Mouse (Mus musculus): ENCODE results near the gene Gm4763. TPM values are rescaled to one million over a fixed set of nuclear protein-coding genes. Genes with fewer than 3 reads are reported as not detected.
A peak's percentile ranks its signal among the peaks of the same experiment; 100 is the strongest.
"Not testable (repeated sequence)": the region's sequence is repeated elsewhere in the genome, so short reads cannot be mapped to it uniquely, and the experiment has no call there.

The Gm4763 gene
- polyA plus RNA-seq (2015; fragmentation: Nextera tagmentation; extraction: Ambion mirVana), result not detected in 2 replicates

GRCm38 (mm10) chr7:24726808-24727207 lies at the start of gene Gm4763:
Gene Gm4763 (minus strand): TSS chr7:24726908.
- H3K27me3 ChIP-seq; H3K4me2 ChIP-seq; H3K9me3 ChIP-seq; ATAC-seq (ENCODE audit: insufficient number of reproducible peaks, low FRiP score, low TSS enrichment, low read depth); H3K27ac ChIP-seq; H3K4me3 ChIP-seq; H3K36me3 ChIP-seq; H3K4me1 ChIP-seq; H3K9ac ChIP-seq: not testable (repeated sequence)
- 90% methylated on average over 11 of the region's 11 CpGs for WGBS

GRCm38 (mm10) chr7:24776145-24776544 lies 49.4 kb upstream of the Gm4763 start:
- Histone ChIP-seq H3K36me3 (no peaks in the 10 kb centered on the region), H3K4me3 (no peak overlapping the region), H3K9ac (no peak overlapping the region), H3K27me3 (no peaks in the 10 kb centered on the region), H3K4me1 (no peaks in the 10 kb centered on the region), H3K27ac (no peak overlapping the region), H3K4me2 (no peak overlapping the region), H3K9me3 (no peaks in the 10 kb centered on the region)
- 70% methylated on average over 2 of the region's 2 CpGs for WGBS
- ATAC-seq (ENCODE audit: insufficient number of reproducible peaks, low FRiP score, low TSS enrichment, low read depth), result no peak

DNA sequence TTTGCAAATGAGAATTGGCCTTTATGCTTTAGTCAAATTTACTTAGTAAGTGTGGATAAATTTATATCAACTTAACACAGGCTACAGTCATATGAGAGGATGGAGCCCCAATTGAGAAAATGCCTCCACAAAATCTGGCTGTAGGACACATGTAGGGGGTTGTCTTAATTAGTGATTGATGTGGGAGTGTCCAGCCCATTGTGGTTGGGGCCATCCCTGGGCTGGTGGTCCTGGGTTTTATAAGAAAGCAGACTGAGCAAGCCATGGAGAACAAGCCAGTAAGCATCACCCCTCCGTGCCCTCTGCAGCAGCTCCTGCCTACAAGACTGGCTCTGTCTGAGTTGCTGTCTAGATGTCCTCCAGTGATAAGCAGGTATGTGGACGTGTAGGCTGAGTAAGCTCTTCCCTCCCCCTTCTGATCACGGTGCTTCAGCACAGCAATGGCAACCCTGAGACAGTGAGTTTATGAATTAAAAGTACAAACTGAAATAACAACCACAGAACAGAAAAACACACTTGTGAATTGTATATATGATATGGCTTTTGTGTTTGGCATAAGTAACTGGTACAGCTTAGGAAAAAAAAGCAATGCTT lies 47.3 kb upstream of the Gm4763 start:
- H3K27ac ChIP-seq, result no peak overlapping the region
- H3K4me2 ChIP-seq, result no peak overlapping the region
- ATAC-seq (ENCODE audit: insufficient number of reproducible peaks, low FRiP score, low TSS enrichment, low read depth), result no peak
- H3K4me3 ChIP-seq, result no peak overlapping the region
- no peaks in the 10 kb centered on the region for H3K9me3 ChIP-seq
- 52% methylated on average over 3 of the region's 3 CpGs for WGBS
- no peaks in the 10 kb centered on the region for H3K27me3 ChIP-seq
- no peaks in the 10 kb centered on the region for H3K4me1 ChIP-seq
- H3K36me3 ChIP-seq, result no peaks in the 10 kb centered on the region
- H3K9ac ChIP-seq, result no peak overlapping the region

DNA sequence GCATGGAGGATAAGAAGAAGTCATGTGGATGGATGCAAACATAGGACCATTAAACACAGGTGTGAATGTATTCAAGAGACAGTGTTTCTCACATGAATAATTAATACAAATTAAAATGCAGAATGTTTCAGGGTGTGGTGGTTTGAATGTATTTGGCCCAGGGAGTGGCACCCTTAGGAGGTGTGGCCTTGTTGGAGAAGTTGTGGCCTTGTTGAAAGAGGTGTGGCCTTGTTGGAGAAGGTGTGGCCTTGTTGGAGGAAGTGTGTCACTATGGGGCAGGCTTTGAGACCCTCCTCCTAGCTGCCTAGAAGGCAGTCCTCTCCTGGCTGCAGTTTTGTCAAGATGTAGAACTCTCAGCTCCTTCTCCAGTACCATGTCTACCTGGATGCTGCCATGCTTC lies 44.7 kb upstream of the Gm4763 start:
- Histone ChIP-seq H3K9me3 (no peaks in the 10 kb centered on the region), H3K4me3 (no peak overlapping the region), H3K9ac (no peak overlapping the region), H3K27me3 (no peaks in the 10 kb centered on the region), H3K4me2 (no peak overlapping the region), H3K36me3 (no peaks in the 10 kb centered on the region), H3K4me1 (no peaks in the 10 kb centered on the region), H3K27ac (no peak overlapping the region)
- ATAC-seq (ENCODE audit: insufficient number of reproducible peaks, low FRiP score, low TSS enrichment, low read depth), result no peak

DNA sequence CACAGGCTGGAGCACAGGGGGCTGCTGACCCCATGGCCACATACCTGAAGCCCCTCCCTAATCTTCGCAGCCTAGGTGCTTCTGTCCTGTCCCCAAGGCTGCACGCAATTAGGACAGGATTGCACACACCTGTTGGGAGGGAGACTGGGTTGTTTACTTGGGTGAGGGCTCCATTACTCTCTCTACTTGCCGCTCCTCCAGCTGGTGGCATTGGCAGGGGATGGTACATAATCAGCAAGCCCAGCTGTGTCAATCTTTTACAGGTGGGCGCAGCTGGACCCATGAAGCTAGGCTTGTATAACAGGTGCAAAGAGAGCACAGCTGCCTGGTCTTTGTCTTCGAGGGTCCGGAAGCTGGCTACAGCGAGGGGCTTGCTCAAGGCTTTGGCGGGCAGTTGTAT lies 35.9 kb upstream of the Gm4763 start:
- H3K9me3 ChIP-seq, result no peaks in the 10 kb centered on the region
- H3K27ac ChIP-seq, result no peak overlapping the region
- WGBS, result 78% methylated on average over 8 of the region's 8 CpGs
- H3K36me3 ChIP-seq, result no peaks in the 10 kb centered on the region
- H3K4me3 ChIP-seq, result no peak overlapping the region
- no peak overlapping the region for H3K4me2 ChIP-seq
- no peak for ATAC-seq (ENCODE audit: insufficient number of reproducible peaks, low FRiP score, low TSS enrichment, low read depth)
- no peak overlapping the region for H3K9ac ChIP-seq
- no peaks in the 10 kb centered on the region for H3K27me3 ChIP-seq
- no peaks in the 10 kb centered on the region for H3K4me1 ChIP-seq

GRCm38 (mm10) chr7:24761161-24761560 lies 34.5 kb upstream of the Gm4763 start:
- WGBS, result 80% methylated on average over 6 of the region's 6 CpGs
- no peaks in the 10 kb centered on the region for H3K4me1 ChIP-seq
- no peak for ATAC-seq (ENCODE audit: insufficient number of reproducible peaks, low FRiP score, low TSS enrichment, low read depth)

GRCm38 (mm10) chr7:24760211-24760610 lies 33.5 kb upstream of the Gm4763 start, which contains the start of gene Cd177:
Gene Cd177 (minus strand): TSS chr7:24760311.
- ATAC-seq (ENCODE audit: insufficient number of reproducible peaks, low FRiP score, low TSS enrichment, low read depth), result no peak
- WGBS, result 64% methylated on average over 6 of the region's 6 CpGs

More at GRCm38 (mm10) chr7:24761161-24761560, 34.5 kb upstream of the Gm4763 start:
- H3K27ac ChIP-seq, result no peak overlapping the region
- no peak overlapping the region for H3K9ac ChIP-seq
- H3K36me3 ChIP-seq, result no peaks in the 10 kb centered on the region
- H3K4me2 ChIP-seq, result no peak overlapping the region
- H3K27me3 ChIP-seq, result no peaks in the 10 kb centered on the region
- no peaks in the 10 kb centered on the region for H3K9me3 ChIP-seq
- no peak overlapping the region for H3K4me3 ChIP-seq

GRCm38 (mm10) chr7:24758520-24758919 lies 31.8 kb upstream of the Gm4763 start:
- Histone ChIP-seq H3K27me3 (no peaks in the 10 kb centered on the region), H3K9ac (no peak overlapping the region), H3K36me3 (no peaks in the 10 kb centered on the region), H3K4me1 (no peaks in the 10 kb centered on the region), H3K9me3 (no peaks in the 10 kb centered on the region), H3K27ac (no peak overlapping the region), H3K4me3 (no peak overlapping the region), H3K4me2 (no peak overlapping the region)
- ATAC-seq (ENCODE audit: insufficient number of reproducible peaks, low FRiP score, low TSS enrichment, low read depth), result no peak
- WGBS, result 71% methylated on average over 1 of the region's 1 CpGs

More at GRCm38 (mm10) chr7:24760211-24760610, 33.5 kb upstream of the Gm4763 start, which contains the start of gene Cd177:
- no peak within 1 kb of the TSS for H3K9ac ChIP-seq
- no peak within 1 kb of the TSS for H3K4me2 ChIP-seq
- no peaks in the 10 kb centered on the region for H3K27me3 ChIP-seq
- no peaks in the 10 kb centered on the region for H3K9me3 ChIP-seq
- H3K4me3 ChIP-seq, result no peak within 1 kb of the TSS
- H3K36me3 ChIP-seq, result no peaks in the 10 kb centered on the region
- no peaks in the 10 kb centered on the region for H3K4me1 ChIP-seq
- H3K27ac ChIP-seq, result no peak within 1 kb of the TSS

DNA sequence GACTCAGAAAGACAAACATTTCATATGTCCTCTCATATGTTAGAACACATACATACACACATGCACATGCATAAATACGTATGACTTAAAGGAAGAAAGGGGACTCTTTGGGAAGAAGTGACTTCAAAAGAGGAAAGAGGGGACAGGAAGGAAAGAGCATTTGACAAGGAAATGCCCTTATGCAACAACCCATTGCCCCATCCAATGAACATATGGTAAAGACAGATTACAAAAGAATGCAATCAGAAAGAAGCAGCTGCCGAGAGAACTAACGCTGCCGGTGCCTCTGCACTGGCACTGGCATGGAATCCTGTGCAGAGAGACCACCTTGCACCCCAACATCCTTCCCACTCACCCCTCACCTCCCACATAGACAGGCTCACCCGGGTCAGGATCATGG lies 26.8 kb upstream of the Gm4763 start:
- no peaks in the 10 kb centered on the region for H3K4me1 ChIP-seq
- ATAC-seq (ENCODE audit: insufficient number of reproducible peaks, low FRiP score, low TSS enrichment, low read depth), result no peak
- H3K4me2 ChIP-seq, result no peak overlapping the region
- H3K27me3 ChIP-seq, result no peaks in the 10 kb centered on the region
- H3K27ac ChIP-seq, result no peak overlapping the region
- H3K36me3 ChIP-seq, result no peaks in the 10 kb centered on the region
- WGBS, result 71% methylated on average over 5 of the region's 5 CpGs
- no peak overlapping the region for H3K9ac ChIP-seq
- no peak overlapping the region for H3K4me3 ChIP-seq
- H3K9me3 ChIP-seq, result no peaks in the 10 kb centered on the region

- H3K36me3 ChIP-seq, result no peaks in the 10 kb centered on the region
- no peak overlapping the region for H3K27ac ChIP-seq
- no peak overlapping the region for H3K4me3 ChIP-seq
- no peak for ATAC-seq (ENCODE audit: insufficient number of reproducible peaks, low FRiP score, low TSS enrichment, low read depth)
- no peaks in the 10 kb centered on the region for H3K4me1 ChIP-seq
- WGBS, result 65% methylated on average over 2 of the region's 2 CpGs
- no peak overlapping the region for H3K4me2 ChIP-seq
- no peaks in the 10 kb centered on the region for H3K27me3 ChIP-seq
- H3K9me3 ChIP-seq, result no peaks in the 10 kb centered on the region
- no peak overlapping the region for H3K9ac ChIP-seq
Observed at GRCm38 (mm10) chr7:24751610-24752009, 24.9 kb upstream of the Gm4763 start.

GRCm38 (mm10) chr7:24750695-24751094 lies 24.0 kb upstream of the Gm4763 start:
- Histone ChIP-seq H3K4me3 (no peak overlapping the region), H3K36me3 (no peaks in the 10 kb centered on the region), H3K27me3 (no peaks in the 10 kb centered on the region), H3K27ac (no peak overlapping the region), H3K4me1 (no peaks in the 10 kb centered on the region), H3K9me3 (no peaks in the 10 kb centered on the region), H3K4me2 (no peak overlapping the region), H3K9ac (no peak overlapping the region)
- ATAC-seq (ENCODE audit: insufficient number of reproducible peaks, low FRiP score, low TSS enrichment, low read depth), result no peak
- 45% methylated on average over 4 of the region's 4 CpGs for WGBS

GRCm38 (mm10) chr7:24735970-24736670 lies 9.4 kb upstream of the Gm4763 start:
- 14% methylated on average over 16 of the region's 17 CpGs for WGBS
- no peak overlapping the region for H3K27ac ChIP-seq
- no peak overlapping the region for H3K4me3 ChIP-seq
- H3K4me2 ChIP-seq, result peak overlapping the region; percentile 27
- no peaks in the 10 kb centered on the region for H3K27me3 ChIP-seq
- peaks cover 7% of the 10 kb centered on the region for H3K4me1 ChIP-seq
- no peak overlapping the region for H3K9ac ChIP-seq
- no peaks in the 10 kb centered on the region for H3K36me3 ChIP-seq
- no peak; the same call in 1 of the 2 replicates for ATAC-seq (ENCODE audit: insufficient number of reproducible peaks, low FRiP score, low TSS enrichment, low read depth)
- no peaks in the 10 kb centered on the region for H3K9me3 ChIP-seq
